Mouse (Mus musculus): ENCODE measurements at regions not wholly inside any gene's neighbourhood (a gene's known extent, or its start where the extent isn't known, plus 50 kb on each side); places are given as distances from the start of the nearest gene placed in this dataset.

DNA sequence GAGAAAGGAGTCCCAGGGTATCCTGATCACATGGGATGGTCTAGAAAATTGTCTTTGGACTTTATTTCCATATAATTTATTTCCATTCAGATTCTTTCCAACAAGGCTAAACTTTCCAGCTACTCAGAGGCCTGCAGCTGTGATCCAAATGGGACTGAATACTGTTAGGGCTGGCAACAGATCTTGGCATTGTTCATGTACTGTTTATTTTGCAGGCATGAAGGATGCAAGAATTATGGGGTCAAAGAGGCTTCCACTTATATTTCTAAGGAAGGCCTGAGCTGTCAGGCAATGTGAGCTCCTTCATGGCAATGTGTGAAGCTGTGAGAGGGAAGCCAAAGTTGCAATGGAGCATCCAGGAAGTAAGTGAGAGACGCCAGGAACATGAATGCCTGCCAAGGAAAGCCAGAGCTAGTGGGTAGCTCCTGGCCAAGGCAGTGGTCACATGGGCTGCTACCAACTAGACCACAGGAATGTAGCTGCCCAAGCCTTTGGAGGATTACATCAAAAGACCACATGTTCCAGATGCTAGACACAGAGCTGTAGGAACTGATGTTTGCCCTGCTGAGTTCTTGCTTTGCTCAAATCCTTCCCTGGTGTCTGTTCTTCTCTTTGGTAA lies 261.8 kb upstream of the Sox11 start:
- no peak for DNase-seq (ENCODE audit: low read depth, low spot score)

DNA sequence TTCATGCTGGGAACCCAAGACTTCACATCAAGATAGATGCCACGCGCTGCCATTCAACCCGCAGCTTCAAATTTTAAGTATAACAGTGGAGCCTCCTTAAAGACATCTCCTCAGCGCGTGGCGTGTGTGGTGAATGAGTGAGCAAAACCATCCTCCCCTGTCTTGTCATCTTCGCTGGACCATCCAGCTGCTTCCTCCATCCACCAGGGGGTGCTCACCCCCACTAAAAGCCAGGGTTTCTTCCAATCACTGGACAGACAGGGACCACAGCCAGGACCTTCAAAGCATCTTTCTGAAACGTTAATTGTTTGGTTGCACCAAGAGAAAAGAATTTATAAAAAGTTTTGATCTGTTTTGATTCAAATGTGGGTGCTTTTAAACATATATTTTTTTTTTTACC lies 256.8 kb upstream of the Sox11 start:
- peak; percentile 5 for DNase-seq (ENCODE audit: low read depth, low spot score)

DNA sequence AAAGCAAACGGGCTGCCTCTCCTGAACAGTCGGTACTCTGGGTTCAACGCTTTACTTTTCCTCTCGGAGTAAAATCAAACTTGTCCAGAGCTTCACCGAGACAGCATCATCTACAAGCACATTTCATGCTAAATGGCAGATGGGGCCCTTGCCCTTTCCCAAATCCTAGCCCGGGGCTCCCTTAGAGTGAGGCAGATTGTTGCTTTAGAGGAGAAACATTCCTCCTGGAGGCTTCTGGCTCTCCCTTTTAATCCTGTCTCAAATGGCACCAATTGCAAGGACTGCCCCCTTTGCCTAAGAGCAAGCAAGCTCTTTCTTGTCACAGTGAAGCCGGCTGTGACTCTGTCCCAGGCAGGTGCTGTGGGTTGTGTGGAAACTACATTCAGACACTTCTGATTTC lies 255.5 kb upstream of the Sox11 start:
- DNase-seq (ENCODE audit: low read depth, low spot score): no peak

DNA sequence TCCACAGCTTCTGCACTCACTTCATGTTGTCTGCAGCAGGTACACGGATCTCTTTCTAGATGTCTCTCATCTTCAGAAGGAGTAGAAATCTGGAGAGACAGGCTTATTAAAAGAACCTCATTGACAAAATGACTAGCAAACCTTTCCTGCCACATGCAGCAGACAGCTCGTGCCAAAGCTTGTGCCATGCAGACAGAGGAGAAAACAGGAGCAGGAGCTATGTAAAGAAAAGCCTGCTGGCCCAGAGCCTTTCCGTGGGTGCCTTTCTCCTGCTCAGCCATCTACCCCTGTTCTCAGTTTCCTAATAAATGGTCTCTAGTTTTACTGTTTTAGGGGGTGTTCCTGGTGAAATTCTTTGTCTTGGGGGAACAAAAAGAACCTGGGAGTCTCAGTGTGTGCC lies 254.9 kb upstream of the Sox11 start:
- no peak for DNase-seq (ENCODE audit: low read depth, low spot score)

DNA sequence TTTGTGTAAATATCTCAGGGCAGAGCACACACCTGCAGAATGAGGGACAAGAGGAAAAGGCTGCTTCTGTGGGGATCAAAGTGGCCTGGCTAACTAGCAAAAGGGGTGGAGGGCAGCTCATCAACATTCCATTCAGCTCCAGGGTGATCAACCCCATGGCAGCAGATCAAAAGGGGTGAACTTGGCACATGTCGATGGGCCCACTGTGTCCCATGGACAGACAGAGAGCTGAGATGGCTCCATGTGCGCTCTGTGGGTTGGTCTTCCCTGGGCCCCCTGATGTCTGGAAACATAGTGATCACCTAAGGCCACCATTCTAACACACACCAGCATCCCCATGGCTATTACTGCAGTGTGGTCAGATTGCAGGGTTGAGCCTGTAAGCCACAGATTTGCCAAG lies 253.2 kb upstream of the Sox11 start:
- no peak for DNase-seq (ENCODE audit: low read depth, low spot score)

DNA sequence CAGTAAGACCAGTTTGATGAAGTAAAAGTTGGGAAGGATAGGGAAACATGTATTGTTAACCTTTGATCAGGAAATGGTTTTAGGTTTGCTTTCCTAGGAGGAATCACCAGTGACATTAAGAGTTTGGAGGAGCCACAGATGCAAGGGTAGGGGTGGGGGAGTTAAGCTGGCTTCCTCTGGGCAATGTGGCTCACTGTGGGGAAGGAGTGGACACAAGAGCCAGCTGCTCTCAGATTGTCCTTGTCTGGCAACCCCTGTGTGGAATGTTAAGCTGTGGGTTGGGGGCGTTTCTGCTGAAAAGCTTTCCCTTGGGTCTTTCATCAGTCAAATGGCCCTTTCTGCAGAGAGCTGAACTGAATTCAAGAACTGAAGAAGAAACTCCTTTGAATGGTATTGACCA lies 251.1 kb upstream of the Sox11 start:
- no peak for DNase-seq (ENCODE audit: low read depth, low spot score)

DNA sequence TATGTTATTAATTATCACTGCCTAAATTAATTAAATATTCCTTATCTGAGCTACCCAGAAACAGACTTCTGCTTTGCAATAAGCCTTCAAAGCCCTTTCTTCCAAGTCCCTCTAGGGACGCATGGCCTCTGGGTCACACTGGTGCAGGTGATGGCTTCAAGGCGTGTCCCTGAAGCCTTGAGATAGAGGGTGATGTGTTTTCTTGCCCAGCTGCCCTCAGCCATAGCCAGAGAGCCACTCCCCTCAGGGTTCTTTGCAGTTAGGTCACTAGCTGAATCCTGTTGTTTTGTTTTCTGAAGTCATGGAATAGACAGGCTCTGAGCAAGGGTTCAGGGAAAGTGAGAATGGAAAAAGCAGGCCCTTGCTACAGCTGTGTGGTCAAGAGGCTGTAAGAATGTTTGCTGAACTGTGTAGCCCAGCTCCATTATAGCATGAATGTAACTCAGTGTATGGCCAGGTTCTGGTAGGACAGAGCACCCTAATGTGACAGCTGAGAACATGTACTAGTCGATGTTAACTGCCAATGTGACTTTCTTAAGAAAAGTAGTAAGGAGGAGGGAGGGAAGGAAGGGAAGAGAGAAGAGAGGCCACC lies 233.8 kb upstream of the Sox11 start:
- DNase-seq (ENCODE audit: low read depth, low spot score): no peak

DNA sequence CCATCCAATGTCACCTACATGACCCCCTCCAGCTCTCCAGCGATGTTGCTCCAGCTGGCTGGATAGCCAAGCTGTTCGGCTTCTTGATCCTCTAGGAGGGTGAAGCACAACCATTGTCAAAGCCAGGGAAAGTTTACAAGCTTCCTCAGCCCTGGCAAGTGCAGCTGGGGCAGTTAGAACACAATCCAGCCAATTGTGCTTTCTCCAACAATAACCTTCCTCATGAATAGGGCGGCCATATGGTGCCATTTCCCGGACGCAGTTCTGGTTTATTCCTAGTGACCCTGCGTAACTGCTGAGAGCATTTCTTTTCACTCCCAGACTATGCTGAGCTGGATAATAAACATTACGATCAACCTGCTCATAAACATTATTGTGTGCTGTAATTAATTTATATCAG lies 233.3 kb upstream of the Sox11 start:
- no peak for DNase-seq (ENCODE audit: low read depth, low spot score)

DNA sequence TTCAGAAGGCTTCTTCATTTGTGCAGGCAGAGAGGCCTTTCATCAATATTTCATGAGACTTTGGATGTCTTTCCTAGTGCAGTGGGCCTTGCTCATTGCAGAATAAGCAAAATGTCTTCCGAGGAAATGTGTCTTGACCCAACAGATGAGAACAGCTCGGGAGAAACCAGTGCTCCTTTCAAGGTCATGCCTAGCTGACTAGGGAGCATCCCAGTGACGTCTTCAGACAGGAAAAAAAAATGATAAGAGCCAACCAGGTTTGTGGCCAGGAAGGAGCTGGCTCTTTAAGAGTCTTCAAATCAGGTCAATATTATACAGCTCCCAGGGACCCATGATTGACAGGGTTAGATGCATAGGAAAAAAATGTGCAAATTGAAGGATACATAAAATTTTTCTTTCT lies 224.9 kb upstream of the Sox11 start:
- DNase-seq (ENCODE audit: low read depth, low spot score): no peak

DNA sequence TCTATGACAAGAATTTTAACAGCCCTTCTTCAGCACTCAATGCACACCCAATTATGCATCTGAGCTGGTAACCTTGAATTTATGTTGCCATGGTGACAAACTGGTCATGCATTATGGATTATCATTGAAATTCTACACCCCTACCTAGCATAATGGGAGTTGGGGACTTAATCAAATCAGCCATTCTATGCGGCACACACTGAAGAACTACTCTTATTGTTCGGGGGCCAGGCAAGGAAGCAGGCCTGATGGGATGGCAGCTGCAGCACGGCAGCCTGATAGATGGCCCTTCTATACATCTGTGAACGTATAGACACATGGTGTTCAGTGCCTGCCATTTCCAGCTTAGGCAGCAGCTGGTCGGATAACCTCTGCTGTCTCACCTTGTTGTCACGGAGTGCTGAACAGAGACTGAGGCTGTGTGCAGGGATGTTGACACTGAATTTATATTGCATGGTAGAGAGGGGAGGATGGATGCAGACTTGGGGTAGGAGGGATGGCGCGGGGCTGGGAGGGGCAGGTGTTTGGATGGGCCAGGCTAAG lies 223.7 kb upstream of the Sox11 start:
- no peak for DNase-seq (ENCODE audit: low read depth, low spot score)

DNA sequence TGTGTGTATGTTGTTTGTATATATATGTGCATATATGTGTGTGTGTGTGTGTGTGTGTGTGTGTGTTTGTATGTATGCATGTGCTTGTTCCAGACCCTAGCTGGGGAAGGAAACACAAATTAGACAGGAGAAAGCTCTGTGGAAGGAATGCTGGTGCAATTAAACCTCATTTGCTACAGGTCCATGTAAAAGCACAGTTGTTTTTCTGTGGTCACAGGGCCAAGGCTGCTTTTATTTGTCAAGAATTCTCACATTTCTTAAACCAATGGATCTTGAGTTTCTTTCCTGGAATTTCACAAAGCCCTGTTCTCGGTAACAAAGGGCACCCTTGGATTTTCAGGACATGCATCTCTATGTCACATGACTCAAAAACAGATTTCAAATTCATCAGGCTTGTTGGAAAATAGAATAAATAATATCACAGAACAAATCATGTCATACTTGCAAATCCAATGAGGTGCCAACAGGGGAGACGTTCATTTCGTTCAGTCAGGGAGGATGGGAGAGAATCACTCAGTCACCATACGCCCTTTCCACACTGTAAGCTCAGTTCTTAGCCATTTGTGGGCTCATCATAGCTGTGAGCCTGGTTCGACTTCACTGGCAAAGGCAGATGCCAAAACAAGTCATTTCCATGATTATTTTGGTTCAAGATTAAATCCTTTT lies 222.4 kb upstream of the Sox11 start:
- no peak for DNase-seq (ENCODE audit: low read depth, low spot score)

DNA sequence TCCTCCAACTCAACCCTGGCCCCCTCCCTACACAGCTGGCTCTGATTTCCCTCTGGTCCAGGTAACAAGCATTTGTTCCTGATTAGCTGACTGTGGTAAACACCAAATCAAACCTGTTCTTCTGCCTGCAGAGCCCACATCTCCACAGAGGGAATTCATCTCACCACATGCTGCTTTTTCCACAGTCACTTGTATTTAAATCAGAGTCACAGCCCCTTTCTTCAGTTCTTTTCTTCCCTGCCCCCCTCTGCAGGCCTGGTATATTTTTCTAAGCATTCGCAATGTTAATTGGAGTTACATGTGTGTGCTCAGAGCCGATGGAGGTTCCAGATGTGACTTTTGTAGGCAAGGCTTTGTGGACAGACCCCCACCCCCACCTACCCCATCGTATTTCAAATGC lies 221.5 kb upstream of the Sox11 start:
- DNase-seq (ENCODE audit: low read depth, low spot score): no peak

DNA sequence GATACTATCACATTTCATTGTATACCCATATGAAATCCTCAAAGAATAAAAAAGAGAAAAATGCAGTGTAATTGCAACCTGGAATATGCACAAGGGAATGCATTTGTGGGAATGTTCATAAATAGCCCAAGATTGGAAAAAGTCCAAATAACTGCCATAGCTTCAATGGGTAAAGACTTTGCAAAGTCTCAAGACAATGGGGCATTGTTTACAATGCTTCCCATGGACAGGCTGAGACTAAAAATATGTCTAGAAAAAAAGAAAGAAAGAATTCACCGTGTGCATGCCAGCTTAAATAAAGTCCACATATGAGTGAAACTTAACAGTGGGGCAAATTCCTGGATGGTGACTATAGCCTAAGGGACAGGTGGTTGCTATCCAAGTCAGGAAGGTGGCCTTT lies 210.4 kb upstream of the Sox11 start:
- DNase-seq (ENCODE audit: low read depth, low spot score): no peak

DNA sequence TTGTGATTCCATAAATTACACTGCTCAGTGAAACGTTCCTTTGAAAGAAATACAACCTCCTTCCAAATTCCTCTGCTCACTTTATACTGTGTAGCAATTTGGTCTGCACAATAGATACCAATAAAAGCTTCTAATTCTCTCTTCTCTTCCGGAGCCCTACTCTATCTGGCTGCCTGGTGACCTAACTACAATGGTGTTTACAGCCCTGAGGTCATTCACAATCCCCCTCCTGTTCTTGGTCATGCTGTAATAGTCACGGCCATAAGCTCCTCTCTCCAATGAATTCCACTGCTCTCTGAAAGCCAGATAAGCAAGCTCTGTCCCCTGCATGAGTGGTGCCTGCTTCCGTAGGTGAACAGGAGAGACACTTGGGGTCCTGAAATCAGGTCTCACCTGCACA lies 195.8 kb upstream of the Sox11 start:
- DNase-seq (ENCODE audit: low read depth, low spot score): no peak

DNA sequence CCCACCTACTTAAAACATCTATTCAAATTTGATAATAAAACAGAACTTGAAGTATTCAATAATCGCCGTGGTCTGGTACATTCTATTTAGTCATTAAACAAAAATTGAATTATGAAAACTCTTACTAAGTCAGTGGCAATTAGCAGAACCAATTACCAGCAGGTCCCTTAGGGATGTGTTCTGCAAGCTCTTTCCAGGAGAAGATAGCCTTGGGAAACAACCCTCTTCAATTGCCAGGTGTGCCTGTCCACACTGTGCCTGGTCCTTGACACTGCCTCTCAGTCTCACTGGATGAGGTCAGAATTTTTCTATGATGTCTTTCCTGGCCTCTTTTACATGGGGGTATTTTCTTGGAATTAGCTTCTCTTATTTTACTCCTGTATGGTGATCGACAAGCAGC lies 195.1 kb upstream of the Sox11 start:
- DNase-seq (ENCODE audit: low read depth, low spot score): no peak

DNA sequence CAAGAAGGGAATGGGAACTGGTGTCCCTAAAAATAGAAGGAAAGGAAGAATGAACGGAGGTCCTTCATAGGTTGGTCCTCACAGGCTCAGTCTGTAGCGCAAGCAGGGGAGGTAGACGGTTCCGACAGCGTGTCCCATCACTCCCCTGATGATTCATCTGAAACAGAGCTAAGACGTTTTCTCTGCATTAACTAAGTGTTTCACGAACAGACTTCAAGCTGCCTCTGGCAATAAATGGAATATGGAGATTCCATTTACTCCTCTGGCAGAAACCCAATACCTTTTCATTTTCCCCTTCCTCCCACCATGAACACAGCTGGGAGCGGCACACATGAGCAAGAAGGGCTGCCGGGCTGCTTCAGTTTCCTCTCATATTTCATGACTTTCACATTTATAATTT lies 194.6 kb upstream of the Sox11 start:
- no peak for DNase-seq (ENCODE audit: low read depth, low spot score)

DNA sequence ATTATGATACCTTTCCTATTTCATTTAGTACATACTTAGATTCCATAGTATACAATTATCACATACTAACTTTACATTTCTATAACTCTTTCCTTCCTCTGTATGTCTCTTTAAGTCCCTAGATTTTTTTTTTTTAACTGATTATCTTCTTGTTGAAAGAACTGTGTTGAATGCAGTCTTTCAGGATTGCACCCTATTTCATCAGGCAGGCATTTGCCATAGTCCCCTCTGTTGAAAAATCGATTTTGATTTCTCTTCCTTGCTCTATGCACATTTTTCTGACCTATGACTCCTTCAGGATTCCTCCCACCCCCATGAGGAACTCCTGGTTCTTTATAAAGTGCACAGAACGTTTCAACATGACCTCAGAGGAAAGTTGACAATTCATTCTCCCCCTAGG lies 183.2 kb upstream of the Sox11 start:
- no peak for DNase-seq (ENCODE audit: low read depth, low spot score)

DNA sequence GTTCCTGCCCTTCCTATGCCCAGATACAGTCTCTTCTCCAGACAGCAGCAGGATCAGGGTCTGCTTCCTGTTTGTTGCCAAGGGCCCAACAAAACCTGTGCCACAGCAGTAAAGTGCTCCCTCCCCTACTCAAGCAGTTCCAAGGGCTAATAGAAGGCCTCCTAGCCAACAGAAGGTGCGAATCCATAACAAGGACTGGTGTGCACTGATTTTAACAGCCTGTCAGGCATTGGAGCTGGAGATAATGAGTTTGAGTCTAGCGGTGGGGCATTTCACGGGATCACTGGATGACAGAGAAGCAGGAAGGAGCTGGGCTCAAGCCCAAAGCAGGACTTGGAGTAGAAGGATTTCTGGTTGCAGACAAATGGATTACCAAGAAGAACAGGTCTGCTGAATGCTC lies 170.9 kb upstream of the Sox11 start:
- DNase-seq (ENCODE audit: low read depth, low spot score): no peak

DNA sequence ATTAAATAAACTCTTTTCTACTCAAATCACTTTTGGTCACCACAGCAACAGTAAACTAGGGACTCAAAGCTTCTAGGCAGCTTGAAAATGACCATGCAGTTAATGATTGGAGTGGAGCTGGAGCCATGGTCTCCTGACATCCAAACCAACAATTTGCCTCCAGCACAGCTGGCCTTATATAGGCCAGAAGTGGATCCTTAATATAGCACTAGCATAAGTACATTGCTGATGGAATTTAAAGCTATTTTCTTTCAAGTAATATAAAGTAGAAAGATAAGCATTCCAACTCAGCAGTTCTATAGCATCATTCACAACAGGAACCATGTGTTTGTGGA lies 165.8 kb upstream of the Sox11 start:
- no peak for DNase-seq (ENCODE audit: low read depth, low spot score)

DNA sequence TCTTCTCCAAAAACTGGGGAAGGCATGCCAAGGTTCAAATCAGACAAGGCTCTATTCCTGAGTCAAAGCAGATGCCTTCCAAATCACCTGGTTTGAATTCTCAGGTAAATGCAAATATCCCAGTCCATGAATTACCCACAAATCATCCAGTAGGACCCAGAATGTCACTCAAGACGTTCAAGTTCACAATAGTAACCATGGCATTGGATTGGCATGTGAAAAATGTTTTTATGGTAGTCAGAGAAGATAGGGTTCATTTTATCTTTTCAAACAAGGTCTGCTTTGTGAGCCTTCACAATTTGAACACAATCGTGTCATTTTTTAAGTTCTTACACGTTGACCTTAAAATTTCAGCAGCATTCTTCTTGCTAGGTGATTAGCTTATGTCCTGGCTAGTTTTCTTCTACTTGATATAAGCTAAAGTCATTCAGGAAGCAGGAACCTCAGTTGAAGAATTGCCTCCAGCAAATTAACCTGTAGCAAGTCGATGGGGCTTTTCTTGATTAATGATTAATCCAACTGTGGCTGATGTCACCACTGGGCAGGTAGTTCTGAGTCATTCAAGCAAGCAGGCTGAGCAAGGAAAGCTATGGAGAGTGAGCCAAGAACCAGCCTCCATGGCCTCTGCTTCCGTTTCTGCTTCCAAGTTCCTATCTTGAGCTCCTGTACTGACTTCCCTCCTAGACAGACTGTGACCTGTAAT lies 165.3 kb upstream of the Sox11 start:
- no peak for DNase-seq (ENCODE audit: low read depth, low spot score)

DNA sequence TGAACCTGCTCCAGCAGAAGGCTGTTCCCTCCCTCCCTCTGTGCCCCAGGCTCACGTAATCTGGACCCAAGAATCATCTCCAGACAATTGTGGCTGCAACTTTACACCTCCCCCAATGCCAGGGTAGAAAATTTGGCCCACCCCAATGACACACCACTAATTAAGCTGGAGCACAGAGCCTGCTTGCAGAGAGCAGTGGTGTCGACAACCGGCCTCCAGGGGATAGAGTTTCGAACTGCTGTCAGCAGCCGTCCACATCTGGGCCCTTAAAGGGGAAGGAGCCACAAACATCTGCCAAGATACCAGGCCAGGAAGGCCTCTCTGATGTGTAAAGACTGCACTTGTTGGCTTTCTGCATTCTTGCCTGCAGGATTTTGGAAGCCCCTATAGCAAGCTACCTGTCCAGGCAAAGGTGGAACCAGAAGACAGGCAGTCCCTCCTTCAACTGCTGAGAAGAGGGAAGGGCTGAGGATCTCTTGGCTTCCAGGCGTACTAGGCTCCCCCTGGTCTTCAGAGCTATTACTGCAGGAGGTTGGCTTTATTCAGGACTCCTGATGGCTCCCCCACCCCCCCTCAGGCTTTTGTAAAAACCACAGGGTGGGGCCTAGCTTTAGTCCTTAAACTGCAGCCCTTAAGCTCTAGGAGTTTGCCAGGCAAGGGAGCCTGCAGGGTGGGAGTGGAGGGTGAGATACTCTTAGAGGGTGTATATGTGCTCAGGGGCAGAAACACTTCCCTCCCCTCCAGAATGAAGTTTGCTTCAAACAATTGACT lies 160.5 kb upstream of the Sox11 start:
- DNase-seq (ENCODE audit: low read depth, low spot score): peak; percentile 48

DNA sequence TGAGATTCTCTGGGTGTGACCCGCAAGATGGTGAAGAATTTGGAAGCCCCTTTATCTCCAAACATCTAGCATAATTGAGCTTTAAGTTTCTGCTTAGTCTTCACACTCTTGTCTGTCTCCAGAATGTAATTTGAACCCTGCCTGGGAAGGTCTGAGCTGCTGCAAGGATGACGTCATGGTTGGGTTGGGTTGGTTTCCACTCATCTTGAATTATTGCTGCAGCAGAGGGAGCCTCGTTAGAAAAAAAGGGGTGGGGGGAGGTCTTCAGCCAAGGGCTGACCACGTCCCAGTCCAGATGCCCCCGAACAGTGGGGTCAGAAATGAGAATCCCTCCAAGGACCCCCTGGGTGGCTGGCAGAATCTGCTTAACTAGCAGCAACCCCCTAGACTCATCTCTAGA lies 158.1 kb upstream of the Sox11 start:
- DNase-seq (ENCODE audit: low read depth, low spot score): no peak
